ENCODE assay signal across 20 mouse cellular contexts in genomic region chr2:17212566-17212965, GRCm38 (mm10).
"Had no signal": no experiment of that assay in that cellular context is flagged by ENCODE, and none has a peak within 500 bp of the region (broad histone marks: within the 10 kb centered on the region; RNA-seq: fewer than 3 reads in every experiment).

No protein-coding gene starts in this region.

- DNase-seq: kidney, adult 18-20 months; kidney, adult 9 months; kidney, postnatal 14 days; kidney, postnatal 4 days; liver; lung, adult 18-20 months; lung, postnatal 10 days; right cerebral cortex, adult 18-20 months; right cerebral cortex, postnatal 14 days; right cerebral cortex, postnatal 4 days; spleen, adult 18-20 months; thymus, postnatal 25 days had no signal

- H3K4me3 ChIP-seq: limb, embryonic 10.5 days; limb, embryonic 13.5 days; liver, embryonic 12.5 days; liver, embryonic 15.5 days; lung, embryonic 15.5 days; midbrain, embryonic 13.5 days; stomach, embryonic 15.5 days had no signal

- H3K27ac ChIP-seq: limb, embryonic 10.5 days; limb, embryonic 13.5 days; liver, embryonic 12.5 days; liver, embryonic 15.5 days; lung, embryonic 15.5 days; macrophage; midbrain, embryonic 13.5 days; stomach, embryonic 15.5 days had no signal
